Mouse (Mus musculus) forelimb bud, embryonic 11.5 days (tissue): ENCODE measurements around the gene Axin1.
"Not testable (repeated sequence)": the region's sequence is repeated elsewhere in the genome, so short reads cannot be mapped to it uniquely, and the experiment has no call there.

ENCODE experiments used
- DNase-seq: peaks from one replicate; pipeline ENCODE4 v3.0.0-alpha.2; 2012; ENCODE audit warnings: low read depth, low spot score

The Axin1 gene

DNA sequence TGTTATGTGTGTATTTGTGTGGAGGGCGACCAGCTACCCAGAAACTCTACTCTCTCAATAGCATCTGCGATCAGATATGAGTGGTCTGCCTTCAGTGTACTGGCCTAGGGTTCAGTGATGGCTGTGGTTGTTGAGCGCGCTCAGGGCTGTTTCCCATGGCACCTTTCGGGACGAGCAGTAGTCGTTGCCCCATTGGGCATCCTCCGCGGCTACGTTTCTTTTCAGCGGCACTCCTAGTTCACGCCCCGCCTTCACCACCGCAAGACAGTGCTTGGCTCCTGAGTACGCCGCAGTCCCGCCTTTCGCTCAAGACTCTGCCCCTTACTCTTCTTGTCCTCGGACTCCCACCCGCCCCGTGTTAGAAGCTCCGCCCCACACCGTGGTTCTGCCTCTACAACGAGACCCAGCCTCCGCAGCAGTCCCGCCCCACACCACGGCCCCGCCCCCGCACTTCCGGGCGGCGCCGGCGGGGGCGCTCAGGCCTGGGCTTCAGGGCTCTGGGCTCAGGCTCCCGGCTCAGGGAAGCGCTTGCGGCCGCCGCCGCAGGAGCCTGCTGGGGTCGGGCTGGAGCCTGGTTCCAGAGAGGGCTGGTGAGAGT, at the start of gene Axin1:
Gene Axin1, plus strand, starts transcription at position 450 of the 598 bp plus-strand sequence.
- DNase-seq: peak; percentile 97

DNA sequence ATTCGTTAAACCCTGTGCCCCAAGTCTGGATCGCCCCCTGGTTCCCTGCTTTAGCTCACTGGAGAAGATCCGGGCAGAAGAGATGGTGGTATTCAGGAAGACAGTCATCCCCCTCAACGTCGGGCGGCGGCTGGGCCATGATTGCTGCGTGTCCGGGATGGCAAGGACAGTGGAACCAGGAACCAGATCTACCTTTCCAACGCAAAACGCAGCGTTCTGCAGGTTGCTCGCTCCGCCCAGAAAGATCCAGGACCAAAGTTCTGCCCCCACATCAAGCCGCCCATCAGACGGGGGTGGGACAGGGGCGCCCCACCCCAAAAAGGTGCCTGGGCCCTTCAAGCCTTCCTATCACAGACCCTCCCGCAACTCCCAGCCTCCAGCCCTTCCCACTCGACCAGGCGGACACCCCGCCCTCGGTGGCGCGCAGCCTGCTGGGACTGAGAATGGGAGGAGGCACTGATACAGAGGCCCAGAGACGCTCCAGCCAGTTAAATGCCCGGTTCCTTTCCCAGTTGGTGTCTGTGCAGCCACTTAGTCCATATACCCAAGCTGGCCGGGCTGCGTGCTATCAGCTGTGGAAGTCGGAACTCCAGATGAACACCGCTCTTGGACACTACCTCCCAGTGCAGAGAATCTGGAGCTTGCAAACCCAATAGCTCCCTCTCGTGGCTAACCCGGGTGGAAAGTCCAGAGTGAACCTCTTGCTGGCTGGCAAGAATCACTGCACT, 48.4 kb upstream of the Axin1 start, which contains the start of gene Decr2:
Gene Decr2, minus strand, starts transcription at position 433 of the 728 bp plus-strand sequence.
- DNase-seq: peak; percentile 92

DNA sequence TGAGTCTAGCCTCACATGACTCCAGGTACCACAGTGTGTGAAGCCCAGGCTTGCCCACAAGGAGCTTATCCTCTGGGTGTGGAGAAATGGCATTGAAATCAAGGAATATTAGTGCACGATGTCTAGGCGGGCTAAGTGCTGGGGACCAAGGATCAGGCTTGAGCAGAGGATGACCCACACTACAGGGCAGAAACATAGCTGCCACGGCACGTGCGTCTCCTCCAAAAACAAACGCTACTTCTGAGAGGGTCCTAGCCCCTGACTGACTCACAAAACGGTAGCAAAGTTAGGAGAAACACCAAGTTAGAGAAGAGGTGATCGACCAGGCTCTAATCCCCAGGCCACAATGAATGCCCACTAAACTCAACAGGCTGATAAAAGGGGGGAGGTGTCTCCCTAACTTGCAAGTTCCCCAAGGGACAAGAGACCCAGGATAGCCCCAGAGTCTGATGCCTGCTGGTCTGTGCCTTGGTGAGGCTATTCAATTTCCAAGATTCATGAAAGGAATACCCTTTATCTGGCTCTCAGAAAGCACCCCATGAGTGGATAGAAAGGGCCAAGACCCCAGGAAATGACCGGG, 43.9 kb upstream of the Axin1 start:
- no peak for DNase-seq

DNA sequence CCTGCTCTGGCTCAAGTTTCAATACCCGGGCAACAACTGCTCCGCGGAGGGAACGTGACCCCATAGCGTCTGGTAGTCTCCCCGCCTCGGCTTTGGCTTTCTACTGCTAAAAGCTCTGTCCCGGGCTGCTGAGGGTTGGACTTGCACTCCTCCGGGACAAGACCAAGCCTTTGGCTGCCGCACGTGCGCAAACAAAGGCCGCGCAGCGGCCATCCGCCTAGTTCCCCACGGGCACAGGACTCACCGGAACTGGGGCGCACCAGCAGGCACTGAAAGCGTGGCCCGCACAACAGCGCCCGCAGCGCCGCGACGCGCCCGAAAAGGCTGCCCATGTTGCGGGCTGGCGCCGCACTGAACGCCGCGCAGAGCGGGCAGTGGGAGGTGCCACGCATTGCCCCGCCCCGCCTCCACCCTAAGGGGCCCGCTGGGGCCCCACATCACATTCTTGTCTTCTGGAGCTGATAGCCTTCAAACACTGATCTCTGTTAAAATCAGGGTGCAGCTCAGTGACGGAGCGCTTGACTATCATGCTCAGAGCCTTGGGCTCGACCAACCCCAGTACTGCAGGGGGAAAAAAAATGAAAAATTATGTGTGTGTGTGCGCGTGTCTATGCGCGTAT, 43.3 kb upstream of the Axin1 start, which contains the start of gene Nme4:
Gene Nme4, minus strand, starts transcription at position 482 of the 620 bp plus-strand sequence.
- peak; percentile 52 for DNase-seq

DNA sequence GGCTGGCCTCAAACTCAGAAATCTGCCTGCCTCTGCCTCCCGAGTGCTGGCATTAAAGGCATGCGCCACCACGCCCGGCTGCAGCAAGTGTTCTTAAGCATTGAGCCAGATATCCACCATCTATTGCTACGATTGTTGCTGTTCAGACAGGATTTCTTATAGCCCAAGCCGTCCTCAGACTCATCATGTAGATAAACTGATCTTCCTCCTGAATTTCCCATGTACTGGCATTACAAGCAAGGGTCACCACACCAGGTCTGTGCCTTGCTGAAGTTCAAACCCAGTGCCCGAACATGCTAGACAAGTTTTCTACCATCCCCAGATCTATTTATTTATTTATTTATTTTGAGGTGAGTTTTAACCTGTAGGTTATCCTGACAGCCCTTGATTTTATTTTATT, 40.0 kb upstream of the Axin1 start:
- DNase-seq: no peak

DNA sequence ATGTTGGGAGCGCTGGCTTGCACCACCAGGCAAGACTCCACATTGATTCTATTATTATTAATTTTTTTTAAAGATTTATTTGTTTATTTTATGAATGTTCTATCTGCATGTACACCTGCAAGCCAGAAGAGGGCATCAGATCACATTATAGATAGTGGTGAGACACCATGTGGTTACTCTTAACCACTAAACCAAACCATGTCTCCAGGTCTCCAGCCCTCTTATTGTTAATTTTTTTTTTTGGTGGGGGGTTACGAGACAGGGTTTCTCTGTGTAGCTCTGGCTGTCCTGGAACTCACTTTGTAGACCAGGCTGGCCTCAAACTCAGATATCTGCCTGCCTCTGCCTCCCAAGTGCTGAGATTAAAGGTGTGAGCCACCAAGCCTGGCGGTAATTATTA, 39.2 kb upstream of the Axin1 start:
- DNase-seq: not testable (repeated sequence)

DNA sequence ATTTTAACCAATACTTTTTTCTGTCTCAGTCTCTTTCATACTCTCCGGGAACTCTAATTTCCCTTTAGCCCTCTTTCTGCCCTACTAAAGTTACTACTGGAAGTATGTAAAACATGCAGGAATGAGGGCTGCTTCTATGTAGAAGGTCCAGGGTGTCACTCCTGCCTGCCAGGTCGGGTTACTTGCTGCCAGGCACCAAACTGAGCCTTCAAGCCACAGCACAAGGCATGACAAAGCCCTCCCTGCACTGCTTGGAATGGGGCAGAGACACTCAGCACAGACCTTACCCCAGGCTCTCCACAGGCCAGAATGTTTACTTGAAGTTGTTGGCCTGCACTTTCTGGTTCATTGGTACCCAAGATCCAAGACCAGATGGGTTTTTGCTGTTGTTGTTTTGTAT, 38.3 kb upstream of the Axin1 start:
- no peak for DNase-seq

DNA sequence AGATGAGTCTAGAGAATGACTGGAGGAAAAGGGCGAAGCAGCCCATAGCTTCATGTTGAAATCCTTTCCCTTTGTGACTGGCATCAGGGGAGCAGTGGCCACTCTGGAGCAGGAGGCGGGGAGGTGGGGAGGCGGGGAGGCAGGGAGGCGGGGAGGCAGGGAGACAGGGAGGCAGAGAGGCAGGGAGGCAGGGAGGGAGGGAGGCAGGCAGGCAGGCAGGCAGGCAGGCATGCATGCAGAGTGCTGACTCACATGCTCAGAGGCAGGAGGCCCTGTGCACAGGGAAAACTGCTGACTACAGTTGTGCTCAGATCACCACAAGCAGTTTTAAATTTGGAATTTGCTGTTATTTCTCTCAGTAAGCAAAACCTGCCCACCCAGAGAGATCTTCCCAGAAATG, 37.0 kb upstream of the Axin1 start:
- no peak for DNase-seq

DNA sequence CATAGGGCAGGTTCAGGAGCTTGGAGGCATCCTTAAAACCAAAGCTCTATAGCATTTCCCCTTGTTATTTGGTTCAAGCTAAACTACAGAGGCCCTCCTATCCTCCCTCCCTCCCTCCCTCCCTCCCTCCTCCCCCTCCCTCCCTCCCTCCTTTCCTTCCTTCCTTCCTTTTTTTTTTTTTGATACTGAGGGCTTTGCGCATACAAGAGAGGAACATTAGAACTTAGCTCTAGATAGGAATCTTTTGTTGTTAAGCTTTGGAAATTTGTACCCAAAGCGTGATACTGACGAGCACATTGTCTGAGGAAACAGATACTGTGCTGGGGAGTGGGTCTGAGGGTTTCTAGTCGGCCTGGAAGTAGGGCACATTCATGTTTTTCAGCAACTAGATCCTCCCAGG, 32.9 kb upstream of the Axin1 start:
- no peak for DNase-seq

DNA sequence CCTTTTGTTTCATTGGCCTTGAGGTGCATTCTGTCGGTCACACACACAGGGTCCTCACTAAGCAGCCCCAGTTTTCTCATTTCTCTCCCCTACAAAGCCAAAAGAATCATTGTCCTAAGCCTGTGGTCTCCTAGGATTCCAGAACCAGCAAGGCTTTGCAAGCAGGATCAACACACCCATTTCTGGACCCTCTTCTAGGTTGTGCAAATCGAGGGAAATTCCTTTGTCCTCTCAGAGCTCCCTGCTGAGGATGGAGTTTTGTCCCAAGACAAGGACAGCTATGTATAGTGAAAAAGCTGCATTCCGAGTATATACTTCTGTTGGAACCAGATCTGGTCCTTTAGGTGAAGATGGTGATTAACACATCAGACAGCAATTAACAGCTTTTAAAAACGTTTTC, 28.3 kb upstream of the Axin1 start:
- no peak for DNase-seq

DNA sequence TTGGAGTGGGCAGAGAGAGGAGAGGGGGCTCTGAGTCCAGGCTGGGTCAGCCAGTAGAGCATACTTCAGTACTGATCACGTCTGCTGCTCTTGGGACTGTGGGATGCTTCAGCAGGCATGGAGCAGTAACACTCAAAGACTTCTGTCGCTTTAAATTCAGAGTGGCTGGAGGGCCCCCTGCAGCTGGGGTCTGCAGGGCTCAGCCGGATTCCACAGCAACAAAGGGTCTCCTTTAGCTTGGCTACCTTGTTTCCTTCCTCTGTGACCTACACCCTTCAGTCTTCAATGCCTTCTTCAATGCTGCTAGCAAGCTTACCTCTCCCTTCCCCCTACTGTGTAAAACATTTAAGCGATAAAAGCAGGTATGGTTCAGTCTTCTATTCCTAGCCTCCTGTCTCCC, 27.5 kb upstream of the Axin1 start:
- no peak for DNase-seq

DNA sequence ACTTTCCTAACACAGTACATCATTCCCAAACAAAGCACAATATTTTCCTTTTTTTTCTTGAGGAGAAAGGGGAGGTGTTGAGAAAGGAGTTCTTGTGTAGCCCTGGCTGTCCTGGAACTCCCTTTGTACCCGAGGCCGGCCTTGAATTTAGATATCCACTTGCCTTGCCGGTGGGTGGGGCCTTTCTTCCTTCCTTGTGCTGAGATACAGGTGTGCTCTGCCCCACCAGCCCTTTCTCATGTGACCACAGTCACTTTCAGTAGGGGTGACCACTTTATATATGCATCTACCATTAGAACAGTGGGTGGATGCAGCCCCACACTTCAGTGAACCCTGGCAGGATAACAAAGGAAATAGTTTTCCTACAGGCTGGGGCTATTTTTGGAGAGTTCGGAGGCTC, 26.8 kb upstream of the Axin1 start:
- no peak for DNase-seq

DNA sequence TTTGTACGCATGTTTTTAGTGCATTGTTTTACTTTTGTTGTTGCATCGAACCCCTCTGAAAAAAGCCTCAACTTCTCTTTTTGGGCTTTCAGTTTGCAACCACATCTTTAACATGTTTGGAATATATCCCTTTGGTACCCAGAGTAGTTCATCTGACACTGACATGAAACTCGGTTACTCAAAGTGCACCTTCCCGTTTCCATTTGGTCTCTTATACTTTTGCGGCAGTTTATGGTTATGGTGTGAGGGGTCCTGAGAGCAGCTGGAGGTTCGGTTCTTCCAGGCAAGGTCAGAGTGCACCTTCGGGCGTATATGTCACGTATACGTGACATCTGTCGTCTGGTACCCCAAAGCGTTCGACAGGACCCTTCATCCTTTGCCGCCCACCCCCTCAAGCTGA, 25.7 kb upstream of the Axin1 start:
- no peak for DNase-seq

DNA sequence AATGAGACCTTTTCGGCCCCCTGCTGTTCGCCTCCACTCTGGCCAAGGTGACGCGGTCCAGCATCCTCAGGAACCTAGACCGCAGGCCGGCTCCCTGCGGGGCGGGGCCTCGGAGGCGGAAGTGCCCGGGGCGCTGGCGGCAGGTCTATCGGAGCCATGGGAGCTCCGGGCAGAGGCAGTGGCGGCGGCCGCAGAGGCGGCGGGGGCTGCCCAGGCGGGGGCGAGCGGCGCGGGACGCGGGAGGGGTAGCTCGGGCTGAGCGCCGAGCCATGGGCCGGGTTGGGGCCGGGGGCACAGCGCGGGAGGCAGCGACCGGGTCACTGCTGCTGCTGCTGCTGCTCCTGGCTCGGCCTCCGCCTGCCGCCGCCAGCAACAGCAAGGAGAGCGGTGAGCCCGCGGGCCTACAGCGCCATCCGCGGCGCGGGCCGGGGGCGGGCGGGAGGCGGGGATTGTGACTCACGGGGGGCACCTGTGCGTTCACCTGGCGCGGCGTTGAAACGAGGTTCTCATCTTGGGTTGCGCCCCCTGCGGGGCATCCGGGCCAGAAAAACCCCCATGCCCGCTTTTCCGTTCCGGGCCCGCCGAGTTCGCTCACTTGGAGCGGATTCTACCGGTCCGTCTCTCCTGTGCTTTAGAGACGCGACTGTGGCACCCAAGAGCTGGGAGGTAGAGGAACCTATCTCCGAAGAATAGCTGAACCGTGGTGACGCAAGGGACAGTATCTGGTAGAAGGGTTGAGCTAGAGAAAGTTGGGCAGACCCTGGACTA, 25.1 kb upstream of the Axin1 start, which contains the start of gene Tmem8:
Gene Tmem8, plus strand, starts transcription at position 119 of the 768 bp plus-strand sequence.
- no peak for DNase-seq

DNA sequence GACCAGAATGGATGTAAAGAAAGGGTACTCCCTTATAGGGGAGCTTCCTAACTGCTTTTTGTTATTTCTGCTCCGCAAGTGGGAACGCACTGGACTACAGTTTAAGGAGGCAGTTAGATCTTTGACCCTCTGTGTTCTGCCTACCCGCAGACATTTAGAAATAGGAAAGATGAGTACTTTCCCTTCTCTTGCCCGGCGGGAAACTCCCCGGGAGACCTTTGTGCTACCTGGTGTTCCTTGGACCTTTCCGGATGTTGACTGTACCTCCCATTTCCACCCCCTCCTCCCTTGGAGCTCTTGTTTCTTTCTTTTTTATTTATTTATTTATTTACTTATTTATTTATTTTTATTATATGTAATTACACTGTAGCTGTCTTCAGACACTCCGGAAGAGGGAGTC, 24.4 kb upstream of the Axin1 start:
- no peak for DNase-seq

DNA sequence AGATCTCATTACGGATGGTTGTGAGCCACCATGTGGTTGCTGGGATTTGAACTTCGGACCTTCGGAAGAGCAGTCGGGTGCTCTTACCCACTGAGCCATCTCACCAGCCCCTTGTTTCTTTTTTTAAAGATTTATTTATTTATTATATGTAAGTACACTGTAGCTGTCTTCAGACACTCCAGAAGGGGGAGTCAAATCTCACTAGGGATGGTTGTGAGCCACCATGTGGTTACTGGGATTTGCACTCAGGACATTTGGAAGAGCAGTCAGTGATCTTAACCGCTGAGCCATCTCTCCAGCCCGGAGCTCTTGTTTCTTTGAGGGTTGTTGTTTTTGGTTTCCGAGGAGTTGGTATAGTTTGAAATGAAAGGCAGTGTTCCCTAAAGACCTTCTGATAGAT, 24.0 kb upstream of the Axin1 start:
- DNase-seq: not testable (repeated sequence)

DNA sequence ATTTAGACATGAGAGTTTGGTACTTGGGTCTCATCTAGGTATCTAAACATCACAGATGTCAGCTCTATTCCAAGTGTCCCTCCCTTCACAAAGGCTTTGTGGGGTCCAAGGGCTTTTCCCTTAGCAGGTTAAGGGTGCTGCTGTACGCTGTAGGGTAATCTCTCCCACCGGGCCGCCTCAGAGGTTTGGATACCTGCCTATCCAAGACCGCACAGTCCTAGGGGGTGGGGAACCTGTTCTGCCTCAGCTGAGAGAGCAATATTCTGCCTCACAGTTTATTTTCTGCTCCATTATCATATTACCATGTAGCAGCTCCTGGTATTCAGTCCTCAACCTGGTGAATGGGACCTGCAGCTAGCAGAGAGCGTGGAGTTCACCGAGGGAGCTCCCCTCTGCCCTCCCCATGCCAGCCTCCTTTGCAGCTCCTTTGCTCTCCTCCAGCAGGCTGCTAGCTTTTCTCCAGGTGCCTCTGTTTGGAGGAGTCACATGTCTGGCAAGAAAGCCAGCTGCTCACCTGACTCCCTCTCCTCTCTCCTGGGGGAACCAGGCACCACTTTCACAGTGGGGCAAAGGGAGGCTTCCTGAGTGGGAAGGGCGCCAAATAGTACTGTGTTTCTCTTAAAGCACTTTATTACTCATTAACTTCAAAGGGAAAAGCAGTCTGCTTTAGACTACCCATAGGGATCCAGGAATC, 23.1 kb upstream of the Axin1 start:
- DNase-seq: no peak

DNA sequence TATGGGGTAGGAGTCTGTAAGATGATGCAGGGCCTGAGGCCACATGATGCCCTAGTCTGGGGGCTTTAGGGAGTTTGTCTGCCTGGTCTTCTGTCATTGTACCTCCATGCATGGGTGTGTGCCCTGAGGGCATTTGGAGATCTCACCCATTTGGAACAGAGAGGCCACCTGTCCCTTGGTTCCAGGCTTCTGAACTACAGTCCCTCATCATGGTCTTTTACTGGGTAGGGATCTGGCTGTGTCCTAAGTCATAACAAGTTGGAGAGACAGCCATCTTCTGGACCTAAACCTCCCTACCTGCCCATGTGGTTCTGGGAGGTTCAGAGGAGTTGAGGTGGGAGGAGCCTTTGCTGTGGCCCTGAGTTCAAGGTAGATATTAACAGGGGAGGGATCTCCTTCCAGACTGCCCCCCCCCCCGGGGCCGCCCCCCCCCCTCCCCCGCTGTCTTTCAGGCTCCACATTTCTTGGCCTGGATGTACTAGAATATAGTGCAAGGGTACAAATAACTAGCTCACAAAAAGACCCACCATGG, 22.5 kb upstream of the Axin1 start:
- no peak for DNase-seq

DNA sequence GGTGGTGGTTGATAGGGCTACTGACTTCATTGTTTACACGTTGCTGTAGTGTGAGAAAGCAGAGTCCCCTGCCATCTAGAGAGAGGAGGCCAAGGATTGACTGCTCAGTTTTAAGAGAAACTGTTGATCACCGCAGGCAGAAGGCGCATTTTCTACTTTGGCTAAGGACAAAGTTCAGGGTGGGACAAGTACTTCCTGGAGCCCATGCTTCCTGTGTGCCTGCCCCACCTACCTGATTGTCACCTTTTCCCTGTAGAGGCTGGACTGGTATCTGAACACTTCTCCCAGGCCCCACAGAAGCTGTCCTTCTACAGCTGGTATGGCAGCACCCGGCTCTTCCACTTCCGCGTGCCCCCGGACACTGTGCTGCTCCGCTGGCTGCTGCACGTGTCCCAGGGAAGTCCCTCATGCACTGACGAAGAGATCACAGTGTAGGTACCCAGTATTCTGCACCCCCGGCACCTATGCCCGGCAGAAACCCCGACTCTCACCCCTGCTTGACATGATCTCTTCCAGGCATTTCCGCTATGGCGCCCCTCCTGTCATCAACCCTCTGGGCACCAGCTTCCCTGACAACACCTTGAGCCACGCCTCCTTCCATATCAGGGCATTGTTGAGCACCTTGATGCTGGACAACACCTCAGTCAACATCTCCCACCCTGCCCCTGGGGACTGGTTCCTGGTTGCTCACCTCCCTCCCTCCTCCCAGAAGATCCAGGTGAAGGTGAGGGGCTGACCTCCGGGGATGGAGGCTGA, 21.8 kb upstream of the Axin1 start:
- DNase-seq: no peak
